Mouse (Mus musculus): ENCODE data around the gene Bcas3.

Gene Bcas3

GRCm38 (mm10) chr11:85792534-85793215 is 439.7 kb downstream of the Bcas3 start:
- peak; percentile 11 for DNase-seq (ENCODE audit: low read depth)

GRCm38 (mm10) chr11:85799456-85799855 is 446.5 kb downstream of the Bcas3 start:
- DNase-seq (ENCODE audit: low read depth) = no peak

GRCm38 (mm10) chr11:85799856-85800255 is 446.9 kb downstream of the Bcas3 start:
- DNase-seq (ENCODE audit: low read depth) = no peak

GRCm38 (mm10) chr11:85800380-85800779 is 447.4 kb downstream of the Bcas3 start:
- DNase-seq (ENCODE audit: low read depth) = no peak

- DNase-seq (ENCODE audit: low read depth) = no peak
Observed at GRCm38 (mm10) chr11:85804048-85804447, 451.1 kb downstream of the Bcas3 start.

- DNase-seq (ENCODE audit: low read depth) = no peak
Observed at GRCm38 (mm10) chr11:85805779-85806178, 452.8 kb downstream of the Bcas3 start.

- DNase-seq (ENCODE audit: low read depth) = no peak
Observed at GRCm38 (mm10) chr11:85807353-85807752, 454.4 kb downstream of the Bcas3 start.

- no peak for DNase-seq (ENCODE audit: low read depth)
Observed at GRCm38 (mm10) chr11:85811229-85811628, 458.3 kb downstream of the Bcas3 start.

GRCm38 (mm10) chr11:85811676-85812075 is 458.7 kb downstream of the Bcas3 start:
- no peak for DNase-seq (ENCODE audit: low read depth)

- DNase-seq (ENCODE audit: low read depth) = no peak
Observed at GRCm38 (mm10) chr11:85812201-85812966, 459.4 kb downstream of the Bcas3 start.

GRCm38 (mm10) chr11:85814678-85815077 is 461.7 kb downstream of the Bcas3 start:
- DNase-seq (ENCODE audit: low read depth) = no peak

GRCm38 (mm10) chr11:85816471-85816870 is 463.5 kb downstream of the Bcas3 start:
- DNase-seq (ENCODE audit: low read depth) = no peak

- no peak for DNase-seq (ENCODE audit: low read depth)
Observed at GRCm38 (mm10) chr11:85818401-85818800, 465.4 kb downstream of the Bcas3 start.

GRCm38 (mm10) chr11:85820959-85821358 is 468.0 kb downstream of the Bcas3 start:
- no peak for DNase-seq (ENCODE audit: low read depth)

GRCm38 (mm10) chr11:85821659-85822058 is 468.7 kb downstream of the Bcas3 start:
- no peak for DNase-seq (ENCODE audit: low read depth)

GRCm38 (mm10) chr11:85823181-85823580 is 470.2 kb downstream of the Bcas3 start:
- DNase-seq (ENCODE audit: low read depth) = peak; percentile 76

- no peak for DNase-seq (ENCODE audit: low read depth)
Observed at GRCm38 (mm10) chr11:85823794-85824193, 470.8 kb downstream of the Bcas3 start.

GRCm38 (mm10) chr11:85825031-85825430 is 472.1 kb downstream of the Bcas3 start:
- no peak for DNase-seq (ENCODE audit: low read depth)

GRCm38 (mm10) chr11:85825823-85826222 is 472.9 kb downstream of the Bcas3 start:
- DNase-seq (ENCODE audit: low read depth) = no peak

GRCm38 (mm10) chr11:85827342-85827741 is 474.4 kb downstream of the Bcas3 start:
- DNase-seq (ENCODE audit: low read depth) = no peak

- no peak for DNase-seq (ENCODE audit: low read depth)
Observed at GRCm38 (mm10) chr11:85828691-85829519, 475.9 kb downstream of the Bcas3 start.

All from NIH3T3 (cell line).